Mouse (Mus musculus): ENCODE data around the gene Ankrd65. TPM values are rescaled to one million over a fixed set of nuclear protein-coding genes. Genes with fewer than 3 reads are reported as not detected.

Ankrd65 gene
- polyA plus RNA-seq, 1 experiment, result not detected

- TF ChIP-seq CTCF (IDR thresholded peaks at IDR 0.05; ENCODE audit: borderline replicate concordance, extremely low read depth, insufficient read depth, insufficient read length), result no peak
- TF ChIP-seq POLR2A (IDR thresholded peaks at IDR 0.05; ENCODE audit: borderline replicate concordance, extremely low read depth, insufficient read depth, insufficient read length, poor library complexity, severe bottlenecking), result no peak
Measured at GRCm38 (mm10) chr4:155761356-155762099, 28.7 kb upstream of the Ankrd65 start.

GRCm38 (mm10) chr4:155762357-155762756 is 27.9 kb upstream of the Ankrd65 start:
- TF ChIP-seq POLR2A (IDR thresholded peaks at IDR 0.05; ENCODE audit: borderline replicate concordance, extremely low read depth, insufficient read depth, insufficient read length, poor library complexity, severe bottlenecking) (no peak), CTCF (IDR thresholded peaks at IDR 0.05; ENCODE audit: borderline replicate concordance, extremely low read depth, insufficient read depth, insufficient read length) (no peak)
- no peak for DNase-seq (ENCODE audit: low read depth)

More at GRCm38 (mm10) chr4:155761356-155762099, 28.7 kb upstream of the Ankrd65 start:
- DNase-seq (ENCODE audit: low read depth), result no peak

- TF ChIP-seq CTCF (IDR thresholded peaks at IDR 0.05; ENCODE audit: borderline replicate concordance, extremely low read depth, insufficient read depth, insufficient read length), result no peak
- TF ChIP-seq POLR2A (IDR thresholded peaks at IDR 0.05; ENCODE audit: borderline replicate concordance, extremely low read depth, insufficient read depth, insufficient read length, poor library complexity, severe bottlenecking), result no peak
- DNase-seq (ENCODE audit: low read depth), result no peak
Measured at GRCm38 (mm10) chr4:155769496-155769879, 20.8 kb upstream of the Ankrd65 start.

GRCm38 (mm10) chr4:155769880-155770512 is 20.2 kb upstream of the Ankrd65 start:
- TF ChIP-seq CTCF (IDR thresholded peaks at IDR 0.05; ENCODE audit: borderline replicate concordance, extremely low read depth, insufficient read depth, insufficient read length), result peak; percentile 99
- peak; percentile 82 for TF ChIP-seq POLR2A (IDR thresholded peaks at IDR 0.05; ENCODE audit: borderline replicate concordance, extremely low read depth, insufficient read depth, insufficient read length, poor library complexity, severe bottlenecking)
- DNase-seq (ENCODE audit: low read depth), result peak; percentile 88

- no peak for TF ChIP-seq POLR2A (IDR thresholded peaks at IDR 0.05; ENCODE audit: borderline replicate concordance, extremely low read depth, insufficient read depth, insufficient read length, poor library complexity, severe bottlenecking)
- no peak for TF ChIP-seq CTCF (IDR thresholded peaks at IDR 0.05; ENCODE audit: borderline replicate concordance, extremely low read depth, insufficient read depth, insufficient read length)
- no peak for DNase-seq (ENCODE audit: low read depth)
Measured at GRCm38 (mm10) chr4:155770626-155771025, 19.6 kb upstream of the Ankrd65 start.

- no peak for TF ChIP-seq POLR2A (IDR thresholded peaks at IDR 0.05; ENCODE audit: borderline replicate concordance, extremely low read depth, insufficient read depth, insufficient read length, poor library complexity, severe bottlenecking)
- no peak for DNase-seq (ENCODE audit: low read depth)
Measured at GRCm38 (mm10) chr4:155771706-155772105, 18.5 kb upstream of the Ankrd65 start.

GRCm38 (mm10) chr4:155772786-155773185 is 17.5 kb upstream of the Ankrd65 start:
- DNase-seq (ENCODE audit: low read depth), result no peak
- TF ChIP-seq CTCF (IDR thresholded peaks at IDR 0.05; ENCODE audit: borderline replicate concordance, extremely low read depth, insufficient read depth, insufficient read length), result no peak
- no peak for TF ChIP-seq POLR2A (IDR thresholded peaks at IDR 0.05; ENCODE audit: borderline replicate concordance, extremely low read depth, insufficient read depth, insufficient read length, poor library complexity, severe bottlenecking)

GRCm38 (mm10) chr4:155773335-155774078 is 16.7 kb upstream of the Ankrd65 start:
- TF ChIP-seq CTCF (IDR thresholded peaks at IDR 0.05; ENCODE audit: borderline replicate concordance, extremely low read depth, insufficient read depth, insufficient read length), result no peak
- no peak for TF ChIP-seq POLR2A (IDR thresholded peaks at IDR 0.05; ENCODE audit: borderline replicate concordance, extremely low read depth, insufficient read depth, insufficient read length, poor library complexity, severe bottlenecking)

GRCm38 (mm10) chr4:155774280-155774754 is 15.9 kb upstream of the Ankrd65 start, which contains the start of gene Vwa1:
Gene Vwa1, minus strand, starts transcription at chr4:155774698.
- peak; percentile 92 for DNase-seq (ENCODE audit: low read depth)
- TF ChIP-seq POLR2A (IDR thresholded peaks at IDR 0.05; ENCODE audit: borderline replicate concordance, extremely low read depth, insufficient read depth, insufficient read length, poor library complexity, severe bottlenecking) (peak; percentile 37; the same call in 1 of the 2 replicates), CTCF (IDR thresholded peaks at IDR 0.05; ENCODE audit: borderline replicate concordance, extremely low read depth, insufficient read depth, insufficient read length) (no peak)

More at GRCm38 (mm10) chr4:155773335-155774078, 16.7 kb upstream of the Ankrd65 start:
- DNase-seq (ENCODE audit: low read depth), result no peak

GRCm38 (mm10) chr4:155774971-155775740 is 15.1 kb upstream of the Ankrd65 start:
- TF ChIP-seq CTCF (IDR thresholded peaks at IDR 0.05; ENCODE audit: borderline replicate concordance, extremely low read depth, insufficient read depth, insufficient read length) (no peak), POLR2A (IDR thresholded peaks at IDR 0.05; ENCODE audit: borderline replicate concordance, extremely low read depth, insufficient read depth, insufficient read length, poor library complexity, severe bottlenecking) (no peak)
- peak; percentile 23 for DNase-seq (ENCODE audit: low read depth)
